Mouse (Mus musculus) brain, embryonic 14.5 days (tissue): ENCODE data around the gene Kcne3. TPM values are rescaled to one million over a fixed set of nuclear protein-coding genes. Genes with fewer than 3 reads are reported as not detected.
A peak's percentile ranks its signal among the peaks of the same experiment; 100 is the strongest.

Source experiments
- DNase-seq: peaks from one replicate; pipeline ENCODE4 v3.0.0-alpha.2; 2011; ENCODE audit warnings: low read depth
- CTCF ChIP-seq: fragments of 200-500 bp; IDR thresholded peaks from 2 replicates; pipeline ENCODE4 v1.5.1; 2012; ENCODE audit warnings: inconsistent platforms, mild to moderate bottlenecking, moderate library complexity, borderline replicate concordance; ENCODE audit not compliant: insufficient read depth, insufficient read length; ENCODE audit errors: extremely low read depth
- POLR2A ChIP-seq: fragments of 200-500 bp; IDR thresholded peaks from 2 replicates; pipeline ENCODE4 v1.6.1; 2012; ENCODE audit warnings: mild to moderate bottlenecking, inconsistent platforms, borderline replicate concordance; ENCODE audit not compliant: poor library complexity, insufficient read depth, insufficient read length, severe bottlenecking; ENCODE audit errors: extremely low read depth
- polyA plus RNA-seq: library from polyadenylated mRNA; depleted of rRNA; stranded (reverse); fragments of >200 nt; gene quantifications from 2 replicates; pipeline ENCODE4 v1.2.3, GENCODE M21; 2012; rRNA removed

Gene Kcne3
- polyA plus RNA-seq = 1.5 and 1.9 TPM in 2 replicates

DNA sequence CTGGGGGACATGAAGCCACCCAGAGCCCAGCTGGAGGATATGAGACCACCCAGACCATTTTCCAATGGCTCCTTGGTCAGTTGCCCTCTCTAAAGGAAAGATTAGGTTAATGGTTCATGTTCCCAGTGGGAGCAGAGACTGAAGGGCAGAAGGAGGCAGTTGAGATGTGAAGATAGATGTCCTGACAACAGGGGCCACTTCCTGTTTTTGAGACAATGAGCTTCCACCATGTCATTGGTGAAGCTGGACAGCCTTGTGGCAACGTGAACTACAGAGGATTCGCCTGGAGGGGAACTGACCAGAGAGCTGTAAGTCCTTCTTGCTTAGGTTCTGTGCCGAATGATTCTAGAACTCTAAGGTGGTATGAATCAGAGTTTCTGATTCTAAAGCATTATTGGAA is at the start of gene Kcne3:
TSS of gene Kcne3 (plus strand) at position 234 of the 400 bp plus-strand sequence.
- no peak for DNase-seq

DNA sequence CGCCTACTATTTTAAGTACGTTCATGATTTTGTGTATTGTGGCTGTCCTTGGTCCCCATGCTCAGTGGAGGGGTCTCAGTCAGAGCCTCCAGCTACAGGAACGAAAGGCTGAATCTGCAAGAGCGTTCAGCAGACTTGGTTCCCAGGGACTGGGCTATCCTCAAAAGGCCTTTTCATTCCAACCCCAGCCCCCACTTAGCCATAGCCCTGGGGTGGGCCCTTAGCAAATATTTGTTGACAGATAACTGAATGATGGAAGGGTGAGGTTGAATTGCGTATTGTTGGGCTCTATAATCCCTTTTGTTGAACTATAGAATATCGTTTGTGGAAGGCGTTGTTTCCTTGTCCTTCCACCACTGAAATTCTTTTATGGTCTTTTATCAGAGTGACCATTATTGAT is 49.8 kb upstream of the Kcne3 start:
- no peak for DNase-seq
- TF ChIP-seq POLR2A = no peak
- no peak for TF ChIP-seq CTCF

More for the DNA sequence above, at the start of gene Kcne3:
- TF ChIP-seq POLR2A (no peak), CTCF (no peak)

DNA sequence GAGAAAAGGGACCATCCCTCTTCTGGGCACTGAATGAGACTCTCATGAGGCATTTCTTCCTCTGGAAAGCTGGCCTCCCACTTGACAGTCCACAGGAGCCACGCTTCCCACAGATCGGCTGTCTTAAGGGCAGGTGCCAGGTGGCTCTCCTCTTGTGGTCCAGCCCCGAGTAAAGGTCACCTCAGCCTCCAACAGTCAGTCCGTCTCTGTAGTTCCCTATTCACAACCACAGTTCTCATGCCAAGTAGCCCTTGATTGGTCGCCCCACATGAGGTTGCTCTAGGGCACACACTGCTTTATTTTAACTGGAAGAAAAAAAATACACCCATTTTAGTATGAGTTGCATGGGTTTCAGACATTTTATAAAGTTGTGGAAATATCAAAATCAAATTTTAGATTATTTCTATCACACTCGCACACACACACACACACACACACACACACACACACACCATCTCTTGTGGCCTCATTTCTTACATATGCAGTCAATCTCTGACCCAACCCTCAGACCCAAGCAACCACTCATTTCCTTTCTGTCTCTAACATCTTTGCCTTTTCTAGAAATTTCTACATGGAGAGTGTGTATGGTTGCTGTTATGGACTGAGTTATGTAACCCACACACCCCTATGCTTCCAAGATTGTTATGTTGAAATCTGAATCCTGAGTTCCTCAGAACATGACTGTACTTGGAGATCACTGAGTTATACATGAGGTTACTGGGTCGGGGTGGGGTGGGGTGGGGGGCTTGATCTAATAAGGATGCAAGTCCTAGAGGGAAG is 47.9 kb upstream of the Kcne3 start:
- DNase-seq = no peak
- no peak for TF ChIP-seq POLR2A
- TF ChIP-seq CTCF = no peak

DNA sequence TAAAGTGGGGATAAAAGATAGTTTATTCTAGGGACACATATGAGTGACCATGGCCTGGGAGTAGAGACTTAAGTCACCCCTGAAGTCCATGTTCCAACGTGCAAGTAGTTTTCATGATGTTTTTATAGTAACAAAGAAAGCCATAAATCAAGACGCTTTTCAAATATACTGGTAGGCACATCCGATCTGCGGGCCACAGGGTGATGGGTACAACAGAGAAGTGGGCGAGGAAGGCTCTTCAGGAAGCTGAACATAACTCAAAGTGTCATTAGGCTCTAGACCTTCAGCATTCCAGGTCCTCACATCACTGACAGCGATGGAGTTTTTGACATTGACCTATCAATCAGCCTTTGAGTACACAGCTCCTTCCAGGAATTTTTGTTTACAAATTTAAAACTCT is 45.7 kb upstream of the Kcne3 start:
- no peak for DNase-seq
- TF ChIP-seq CTCF (no peak), POLR2A (no peak)

DNA sequence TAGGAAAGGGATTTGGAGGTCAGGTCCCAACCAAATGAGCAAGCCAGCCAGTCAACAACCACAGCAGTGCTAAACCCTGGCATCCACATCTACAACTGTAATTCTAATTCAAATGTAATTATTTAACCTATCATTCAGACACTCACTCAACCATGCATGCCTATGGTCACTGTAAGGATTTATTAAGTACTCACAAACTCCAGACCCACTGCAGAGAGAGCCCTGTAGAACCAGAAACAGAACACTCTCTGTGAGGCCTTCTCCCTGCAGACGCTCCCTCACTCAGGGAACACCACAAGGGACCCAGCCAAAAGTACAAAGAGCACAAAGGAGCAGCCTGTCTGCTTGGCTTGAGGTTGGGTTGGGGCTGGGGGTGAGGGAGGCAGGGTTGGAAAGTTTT is 43.9 kb upstream of the Kcne3 start:
- peak; percentile 14 for DNase-seq
- TF ChIP-seq CTCF = no peak
- no peak for TF ChIP-seq POLR2A

DNA sequence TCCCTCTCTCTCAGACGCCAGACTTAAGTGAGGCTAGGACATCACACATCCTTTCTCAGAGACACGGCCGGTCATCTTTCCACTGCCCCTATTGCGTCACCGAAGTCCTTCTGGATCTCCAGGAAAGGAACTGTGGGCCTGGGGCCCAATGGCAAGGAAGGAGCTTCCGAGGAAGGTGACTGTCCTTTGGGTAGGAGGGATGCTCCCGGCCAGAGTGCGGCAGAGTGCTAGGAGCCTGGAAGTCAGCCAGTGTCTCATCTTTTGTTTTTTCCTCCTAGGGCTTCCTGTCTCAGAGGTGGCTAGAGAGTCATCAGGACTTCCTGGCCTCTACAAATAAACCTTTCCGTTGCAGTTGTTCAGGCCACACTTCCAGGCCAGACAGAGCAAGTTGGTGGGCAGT is 39.3 kb upstream of the Kcne3 start:
- no peak for DNase-seq
- TF ChIP-seq POLR2A = no peak
- TF ChIP-seq CTCF = no peak

GRCm38 (mm10) chr7:100138075-100138474 is 38.2 kb upstream of the Kcne3 start:
- no peak for TF ChIP-seq POLR2A
- TF ChIP-seq CTCF = no peak
- DNase-seq = no peak

DNA sequence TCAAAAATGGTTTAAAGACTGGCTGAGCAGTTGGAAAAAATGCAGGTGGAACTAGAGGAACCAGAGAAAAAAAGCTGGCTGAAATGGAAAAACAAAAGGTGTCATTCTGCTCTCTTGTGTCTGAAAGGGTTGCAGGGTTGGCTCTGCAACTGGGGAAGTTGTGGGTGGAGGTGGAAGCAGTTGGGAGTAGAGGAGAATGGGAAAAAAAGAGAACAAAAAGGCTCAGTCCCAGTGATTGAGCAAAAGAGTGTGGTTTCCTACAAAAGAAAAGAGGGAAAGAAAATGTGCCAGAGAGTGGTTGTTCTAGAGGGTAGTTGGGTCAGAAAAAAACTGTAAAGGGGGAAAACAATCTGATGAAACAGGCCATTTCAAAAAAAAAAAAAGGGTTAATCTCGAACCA is 35.7 kb upstream of the Kcne3 start:
- TF ChIP-seq CTCF = no peak
- TF ChIP-seq POLR2A = no peak
- no peak for DNase-seq

DNA sequence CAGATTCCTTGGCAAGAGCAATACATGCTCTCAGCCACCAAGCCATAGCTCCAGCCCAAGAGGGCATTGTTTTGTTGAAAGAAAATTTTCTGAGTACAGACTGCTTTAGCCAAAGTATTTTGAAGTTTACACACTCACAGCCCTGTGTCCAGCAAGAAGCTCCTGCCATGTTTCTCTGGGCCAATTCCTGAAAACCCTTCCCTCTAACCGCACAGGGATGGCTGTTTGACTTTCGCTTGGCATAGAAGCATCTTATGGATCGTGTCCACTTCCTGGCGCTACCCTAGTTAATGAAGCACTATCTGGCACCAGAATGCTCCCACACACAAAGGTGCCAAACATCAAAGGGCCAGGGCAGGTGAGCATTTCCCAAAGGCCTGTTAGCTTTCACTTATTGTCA is 27.7 kb upstream of the Kcne3 start:
- no peak for DNase-seq
- TF ChIP-seq POLR2A = no peak
- TF ChIP-seq CTCF = no peak

DNA sequence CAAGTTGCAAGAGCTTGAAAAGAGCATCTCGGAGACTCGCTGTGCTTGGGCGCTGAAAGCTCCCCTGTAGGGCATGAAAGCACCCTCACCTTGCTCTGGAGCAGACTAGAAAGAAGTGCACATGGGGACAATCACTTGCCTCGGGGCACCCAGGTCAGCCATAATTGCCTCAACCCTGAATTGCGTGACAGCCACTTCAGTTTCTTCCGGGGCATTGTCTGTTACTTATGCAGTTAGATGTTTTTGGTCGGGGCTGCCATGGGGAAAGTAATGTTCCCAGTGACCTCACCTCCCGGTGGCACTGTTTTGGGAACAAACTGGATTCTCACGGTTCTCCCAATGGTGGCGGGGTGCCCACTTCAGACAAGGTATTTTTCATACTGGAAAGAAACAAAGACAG is 26.2 kb upstream of the Kcne3 start:
- no peak for TF ChIP-seq CTCF
- TF ChIP-seq POLR2A = no peak
- no peak for DNase-seq

DNA sequence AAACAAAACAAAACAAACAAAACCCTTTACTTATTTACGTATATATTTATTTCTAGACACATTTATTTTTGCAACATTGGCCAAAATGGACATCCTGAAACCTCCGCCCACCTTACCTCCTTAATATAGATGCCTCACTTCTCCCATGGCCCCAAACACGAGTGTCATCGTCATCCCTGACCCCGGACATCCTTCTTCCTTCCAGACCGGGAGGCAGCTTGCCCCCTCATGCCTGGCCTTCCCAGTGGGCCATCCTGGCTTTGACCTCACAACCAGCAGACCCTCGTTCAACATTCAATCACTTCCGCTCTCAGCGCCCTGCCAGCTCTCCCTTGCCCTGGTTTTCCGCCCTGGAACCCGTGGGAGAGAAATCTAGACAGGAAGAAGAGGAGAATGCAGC is 25.7 kb upstream of the Kcne3 start:
- TF ChIP-seq POLR2A (no peak), CTCF (no peak)

GRCm38 (mm10) chr7:100157669-100158068 is 18.6 kb upstream of the Kcne3 start:
- TF ChIP-seq POLR2A = no peak
- no peak for TF ChIP-seq CTCF
- no peak for DNase-seq

More for the DNA sequence above, 25.7 kb upstream of the Kcne3 start:
- DNase-seq = no peak
